Mouse (Mus musculus) adrenal gland, adult 8-10 months (tissue): ENCODE measurements at regions not wholly inside any gene's neighbourhood (a gene's known extent, or its start where the extent isn't known, plus 50 kb on each side); places are given as distances from the start of the nearest gene placed in this dataset.

Experiments used
- DNase-seq: peaks from one replicate; pipeline ENCODE4 v3.0.0; 2022

DNA sequence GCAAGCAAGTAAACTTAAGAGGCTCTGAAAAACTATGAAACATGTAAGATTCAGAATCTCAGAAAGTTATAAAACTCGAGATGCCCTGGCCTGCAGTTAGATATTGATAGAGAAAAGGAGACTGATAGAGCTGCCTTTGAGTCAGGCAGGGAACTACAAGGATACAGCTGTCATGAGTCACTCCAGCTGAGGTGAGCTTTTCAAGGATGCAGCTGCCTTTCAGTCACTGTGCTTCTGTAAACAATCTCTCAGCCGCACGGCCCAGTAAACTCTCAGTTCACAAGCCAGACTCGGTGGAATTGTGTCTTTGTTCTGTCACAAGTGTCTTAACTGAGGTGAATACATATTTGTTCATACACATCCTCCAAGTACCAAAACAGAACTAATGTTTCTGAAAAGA, 334.9 kb upstream of the Rsrc1 start:
- peak; percentile 31 for DNase-seq

DNA sequence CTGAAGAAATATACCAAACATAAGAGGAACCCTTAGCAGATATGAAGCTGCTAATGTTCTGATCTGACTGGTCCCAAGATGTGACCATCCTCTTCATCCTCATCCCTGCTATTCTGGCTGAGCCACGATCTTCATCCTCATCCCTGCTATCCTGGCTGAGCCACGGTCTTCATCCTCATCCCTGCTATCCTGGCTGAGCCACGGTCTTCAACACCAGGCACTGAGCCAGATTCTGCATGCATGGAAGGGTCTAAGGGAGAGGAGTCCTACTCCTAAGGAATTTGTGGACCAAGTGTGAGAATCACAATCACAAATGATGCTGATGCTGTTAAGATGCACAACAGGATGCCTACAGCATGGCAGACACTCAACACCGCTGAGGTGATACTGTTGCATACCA, 331.9 kb upstream of the Rsrc1 start:
- no peak for DNase-seq

DNA sequence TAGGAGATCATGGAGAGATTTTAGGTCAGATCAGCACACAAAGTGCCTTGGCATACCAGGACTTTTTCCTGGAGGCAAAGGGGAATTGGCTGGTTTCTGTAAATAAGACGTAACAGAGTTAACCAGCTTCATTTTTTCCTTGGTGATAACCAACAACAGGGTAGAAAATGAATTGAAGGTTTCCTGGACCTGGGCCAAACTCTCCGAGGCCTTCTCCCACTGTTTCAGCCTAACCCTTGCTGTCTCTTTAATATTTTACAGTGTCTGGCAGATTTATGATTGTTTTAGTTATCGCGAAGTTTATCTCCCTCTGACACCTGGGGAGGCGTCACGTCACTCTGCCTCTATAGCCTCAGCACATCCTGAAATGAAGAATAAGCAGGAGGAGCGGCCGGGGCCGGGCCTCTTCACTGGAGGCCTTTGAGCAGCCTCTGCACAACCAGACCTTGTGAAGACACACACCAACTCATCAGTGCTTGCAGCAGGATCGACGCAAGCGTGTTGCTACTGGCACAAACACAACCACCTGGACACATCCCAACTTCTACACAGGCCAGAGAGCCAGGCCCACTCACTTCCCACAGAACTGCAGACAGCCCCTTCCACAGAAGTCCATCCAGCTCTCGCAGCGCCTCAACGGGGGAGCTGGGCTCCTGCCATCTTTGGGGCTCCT, 331.0 kb upstream of the Rsrc1 start:
- DNase-seq = no peak

DNA sequence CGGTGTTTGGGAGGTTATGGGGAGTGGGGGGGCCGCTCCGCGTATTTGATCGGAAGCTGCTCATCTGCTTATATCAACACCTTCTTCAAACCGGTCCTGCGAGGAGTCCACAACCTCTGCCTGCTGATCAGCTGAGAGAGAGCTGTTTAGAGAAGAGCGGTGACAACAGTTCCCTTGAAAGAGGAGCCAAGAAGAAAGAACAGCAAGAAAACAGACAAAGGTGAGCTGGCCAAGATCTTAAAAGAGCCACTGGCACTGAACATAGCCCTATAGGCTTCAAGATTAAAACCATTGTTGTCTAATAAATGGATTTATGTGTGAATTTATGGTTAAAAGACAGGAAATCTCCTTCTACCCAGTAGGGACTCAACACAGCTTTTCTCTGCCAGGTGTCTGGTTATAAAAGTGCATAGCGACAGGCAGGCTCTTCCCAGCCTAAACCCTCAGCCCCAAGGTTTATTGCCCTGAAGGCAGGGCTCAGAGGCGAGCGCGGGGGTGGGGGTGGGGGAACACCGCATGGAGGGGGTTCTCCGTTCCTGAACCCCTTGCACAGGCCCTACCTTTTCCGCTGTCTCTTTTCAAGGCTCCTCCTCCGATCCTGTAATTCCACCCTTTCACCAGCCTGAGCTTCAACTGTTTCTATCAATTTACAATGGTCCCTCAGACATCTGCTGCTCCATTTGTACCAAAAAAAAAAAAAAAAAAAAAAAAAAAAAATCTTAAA, 330.3 kb upstream of the Rsrc1 start:
- DNase-seq = no peak

DNA sequence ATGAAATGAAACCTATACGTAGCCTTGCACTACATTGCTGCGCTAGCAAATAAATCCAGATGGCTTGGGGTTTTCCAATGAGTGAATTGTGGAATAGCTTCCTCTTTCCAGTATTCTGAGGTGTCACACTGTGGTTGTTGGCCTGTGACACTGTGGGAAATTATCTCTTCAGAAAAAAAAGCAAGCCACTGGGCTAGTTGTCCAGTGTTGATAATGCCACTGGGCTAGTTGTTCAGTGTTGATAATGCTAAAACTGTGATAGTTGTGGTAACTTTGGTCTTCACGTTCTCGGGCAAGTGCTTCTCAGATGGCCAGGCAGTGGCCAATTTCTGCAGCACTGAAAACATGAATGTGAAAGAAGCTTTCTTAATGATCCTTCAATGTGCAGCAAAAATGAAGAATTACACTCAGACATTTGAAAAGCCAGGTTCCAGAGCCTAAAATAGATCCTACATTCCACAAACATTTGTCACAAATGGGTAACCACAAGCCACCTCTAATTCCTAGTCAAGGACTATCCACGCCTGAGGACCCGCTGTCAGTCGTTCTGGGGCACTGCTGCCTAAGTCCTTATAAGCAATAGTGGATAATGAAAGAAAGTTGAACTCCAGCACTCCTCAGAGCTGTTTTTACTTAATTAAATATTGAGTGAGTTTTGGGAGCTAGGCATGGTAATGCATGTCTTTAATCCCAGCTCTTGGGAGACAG, 328.9 kb upstream of the Rsrc1 start:
- no peak for DNase-seq

DNA sequence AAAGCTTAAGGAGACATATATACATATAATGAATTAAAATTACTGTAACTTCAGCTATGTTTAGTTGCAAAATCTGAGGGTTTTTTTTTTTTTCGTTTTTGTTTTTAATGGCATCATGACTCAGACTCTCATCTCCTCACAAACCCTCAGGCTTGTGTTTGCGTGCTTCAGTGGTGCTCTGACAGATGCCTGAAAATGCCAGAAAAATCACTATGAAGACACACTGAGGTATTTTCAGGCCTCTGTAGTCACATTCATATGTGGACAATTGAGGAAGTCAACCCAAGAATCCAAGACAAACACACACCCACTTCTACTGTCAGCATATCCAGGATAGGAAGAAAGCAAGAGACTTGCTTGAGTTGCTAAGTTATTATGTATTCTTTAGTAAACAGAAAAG, 327.2 kb upstream of the Rsrc1 start:
- no peak for DNase-seq

DNA sequence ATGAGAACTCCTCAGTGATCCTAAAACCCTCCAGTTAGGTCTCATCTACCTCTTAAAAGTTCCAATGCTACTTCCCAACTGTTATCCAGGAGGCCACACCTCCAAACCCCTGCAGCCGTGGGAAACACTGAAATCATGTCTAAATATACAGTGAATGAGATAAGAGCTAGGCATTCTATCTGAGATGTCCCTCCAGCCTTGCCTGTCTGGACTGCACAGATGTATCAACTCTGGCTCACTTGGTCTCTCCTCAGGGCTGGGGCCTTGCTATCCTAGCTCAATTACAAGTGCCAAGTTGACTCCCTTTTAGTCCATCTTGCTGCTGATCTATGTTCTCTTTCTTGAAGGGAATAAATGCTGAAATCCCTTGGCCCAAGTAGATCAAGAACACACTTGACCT, 326.3 kb upstream of the Rsrc1 start:
- DNase-seq = no peak

DNA sequence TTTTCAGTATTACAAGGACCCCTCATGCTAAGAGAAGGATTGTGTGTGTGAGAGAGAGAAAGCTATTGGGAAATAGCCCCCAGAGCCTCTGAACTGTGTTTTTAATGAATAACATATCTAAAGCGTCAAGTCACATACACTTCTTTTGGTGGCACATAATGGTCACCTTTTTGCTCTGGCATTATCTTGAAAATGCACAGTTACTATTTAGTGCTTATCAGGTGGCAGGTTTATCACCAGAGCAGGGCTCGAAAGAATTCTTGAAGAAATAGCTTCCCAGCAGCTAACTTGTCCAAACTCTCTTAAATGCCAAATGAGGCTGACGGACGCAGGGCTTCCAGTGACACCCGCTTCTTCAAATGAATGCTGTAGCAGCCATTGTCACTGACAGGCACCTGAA, 324.7 kb upstream of the Rsrc1 start:
- DNase-seq = no peak

DNA sequence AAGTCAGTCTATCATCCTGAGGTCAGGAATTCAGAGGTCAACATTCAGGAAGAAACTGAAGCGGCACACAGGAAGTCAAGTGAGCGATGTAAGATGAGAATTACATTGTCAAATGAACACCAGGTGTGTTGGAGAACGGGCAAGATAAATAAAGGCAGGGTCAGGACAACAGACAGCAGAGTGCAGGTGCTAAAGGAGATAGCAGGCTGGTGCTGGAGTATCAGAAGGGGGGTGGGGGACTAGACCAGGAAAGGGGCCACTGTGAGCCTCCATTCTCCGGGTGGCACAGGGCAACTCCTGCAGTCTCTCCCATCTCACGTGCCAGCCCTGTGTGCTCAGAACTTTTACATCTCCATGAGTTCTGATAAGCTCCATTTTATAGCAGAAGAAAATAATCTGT, 320.6 kb upstream of the Rsrc1 start:
- DNase-seq = no peak

DNA sequence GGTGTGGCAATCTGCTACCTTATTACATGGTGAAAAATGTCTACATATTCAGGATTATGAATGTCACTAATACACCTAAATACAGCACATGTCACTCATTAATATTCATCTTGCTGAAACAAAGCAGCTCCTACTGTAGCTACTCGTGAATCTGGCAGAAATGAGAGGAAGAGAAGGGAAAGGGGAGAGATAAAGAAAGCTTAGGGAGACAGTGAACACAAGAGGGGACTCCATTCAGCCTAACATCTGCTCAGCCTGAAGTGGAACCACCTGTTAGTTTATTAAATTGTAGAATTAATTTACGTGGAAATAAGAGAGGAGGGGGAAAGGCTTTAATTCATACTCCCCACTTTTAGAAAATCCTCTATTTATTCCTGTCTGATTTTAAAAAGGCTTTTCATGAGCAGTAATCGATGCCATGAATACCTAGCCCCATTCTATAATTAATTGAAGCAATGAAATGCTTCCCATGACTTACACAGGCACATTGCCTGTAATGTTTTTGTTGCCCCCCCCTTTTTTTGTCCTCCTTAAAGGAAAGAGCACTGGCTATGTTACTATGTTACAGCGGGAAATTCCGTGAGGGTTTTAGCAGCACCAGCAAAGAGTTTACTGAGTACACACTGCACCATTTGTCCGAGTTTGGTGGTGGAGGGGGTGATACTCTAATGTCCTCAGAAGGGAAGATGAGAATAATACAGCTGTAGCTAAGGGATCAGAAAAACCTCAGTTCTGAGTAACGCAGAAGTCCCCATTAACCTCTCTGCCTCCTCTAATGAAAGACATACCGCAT, 319.2 kb upstream of the Rsrc1 start:
- DNase-seq = no peak

DNA sequence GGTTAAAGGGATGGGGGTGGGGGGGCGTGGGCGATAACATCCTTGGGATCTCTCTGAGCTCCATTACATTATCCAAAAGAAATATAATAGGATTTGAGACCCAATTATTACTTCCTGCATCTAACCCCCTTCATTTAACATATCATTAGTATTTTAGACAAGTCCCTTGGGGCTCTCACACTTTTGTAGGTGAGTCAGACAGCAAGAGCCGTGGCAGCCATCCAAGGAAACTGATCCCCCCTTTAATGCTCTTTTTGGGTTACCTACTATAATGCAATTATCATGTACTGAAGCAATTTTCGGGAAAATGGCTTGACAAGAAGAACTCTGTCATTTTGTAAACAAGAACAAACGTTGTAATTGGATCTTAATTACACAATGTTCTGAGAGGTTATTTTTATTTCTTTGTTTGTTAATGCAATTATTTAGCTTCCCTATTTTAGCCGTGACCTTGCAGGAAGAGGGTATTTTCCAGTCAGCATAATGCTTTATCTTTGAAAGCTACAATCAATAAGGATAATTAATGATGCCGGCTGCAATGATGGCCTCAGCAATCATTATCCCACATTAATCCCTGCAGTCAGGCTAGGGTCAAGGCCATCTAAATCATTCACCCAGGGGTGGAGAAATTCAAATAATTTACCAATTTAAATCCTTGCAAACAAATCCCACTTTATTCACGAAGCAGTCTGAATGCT, 297.5 kb upstream of the Rsrc1 start:
- no peak for DNase-seq

DNA sequence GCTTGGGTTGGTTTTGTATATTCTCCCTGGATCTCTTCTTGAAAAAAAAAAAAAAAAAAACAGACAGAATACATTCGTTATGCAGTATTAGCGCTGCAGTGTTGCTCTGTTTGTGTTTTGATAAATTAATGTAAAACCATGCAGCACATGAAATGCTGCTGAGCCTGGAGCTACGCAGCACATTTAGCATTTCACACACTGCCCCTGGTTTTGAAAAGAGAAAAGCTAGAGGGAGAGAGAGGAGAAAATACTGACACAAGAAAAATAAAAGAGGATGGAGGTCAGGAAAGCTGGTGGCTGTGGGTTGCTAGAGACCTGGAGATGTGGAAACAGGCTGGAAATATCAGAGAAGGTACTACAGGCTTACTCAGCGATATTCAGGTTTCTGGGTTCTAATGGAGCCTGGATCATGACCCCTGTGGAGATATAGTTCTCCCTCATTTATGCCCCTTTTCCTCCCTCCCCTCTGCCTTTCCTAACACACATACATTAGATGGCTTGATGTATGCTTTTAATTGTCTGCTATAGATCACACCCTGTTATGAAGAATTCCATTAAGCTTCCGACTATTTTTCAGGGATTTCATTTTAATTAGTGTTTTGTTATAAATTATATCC, 296.8 kb upstream of the Rsrc1 start:
- DNase-seq = no peak

DNA sequence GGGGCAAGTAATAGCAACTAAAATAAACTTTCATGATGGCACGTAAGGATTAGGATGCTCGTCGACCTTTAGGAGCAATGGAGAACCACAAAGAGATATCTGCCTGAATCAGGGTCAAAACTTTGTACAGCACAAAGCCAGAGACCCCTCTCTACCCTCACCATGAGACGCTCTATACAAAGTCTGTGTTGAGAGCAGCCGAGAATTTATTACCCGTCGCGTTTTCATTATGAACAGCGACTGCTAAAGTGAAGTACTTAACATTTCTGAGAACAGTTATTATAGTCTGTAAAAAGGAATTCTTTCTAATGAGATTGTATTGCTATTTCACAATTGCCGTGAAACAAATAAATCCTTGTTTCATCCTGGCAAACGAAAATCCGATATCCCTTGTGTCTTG, 296.1 kb upstream of the Rsrc1 start:
- DNase-seq = no peak

DNA sequence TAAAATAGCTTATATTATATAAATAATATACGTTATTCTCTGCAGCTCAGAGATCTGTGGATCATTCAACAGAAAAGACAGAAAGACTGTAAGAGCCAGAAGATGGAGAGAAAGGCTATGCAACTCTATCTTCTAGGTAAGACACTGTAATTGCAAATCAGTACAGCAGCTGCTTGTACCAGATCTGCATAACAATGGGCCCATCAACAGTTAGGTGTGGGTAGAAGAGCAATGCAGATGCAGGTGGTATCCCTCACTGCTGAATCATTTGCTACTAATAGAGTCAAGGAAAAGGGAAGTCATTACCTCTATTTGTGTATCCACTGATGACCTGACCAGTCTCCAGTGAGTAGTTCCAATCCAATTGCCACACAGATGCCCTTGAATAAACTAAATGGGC, 294.1 kb upstream of the Rsrc1 start:
- DNase-seq = no peak

DNA sequence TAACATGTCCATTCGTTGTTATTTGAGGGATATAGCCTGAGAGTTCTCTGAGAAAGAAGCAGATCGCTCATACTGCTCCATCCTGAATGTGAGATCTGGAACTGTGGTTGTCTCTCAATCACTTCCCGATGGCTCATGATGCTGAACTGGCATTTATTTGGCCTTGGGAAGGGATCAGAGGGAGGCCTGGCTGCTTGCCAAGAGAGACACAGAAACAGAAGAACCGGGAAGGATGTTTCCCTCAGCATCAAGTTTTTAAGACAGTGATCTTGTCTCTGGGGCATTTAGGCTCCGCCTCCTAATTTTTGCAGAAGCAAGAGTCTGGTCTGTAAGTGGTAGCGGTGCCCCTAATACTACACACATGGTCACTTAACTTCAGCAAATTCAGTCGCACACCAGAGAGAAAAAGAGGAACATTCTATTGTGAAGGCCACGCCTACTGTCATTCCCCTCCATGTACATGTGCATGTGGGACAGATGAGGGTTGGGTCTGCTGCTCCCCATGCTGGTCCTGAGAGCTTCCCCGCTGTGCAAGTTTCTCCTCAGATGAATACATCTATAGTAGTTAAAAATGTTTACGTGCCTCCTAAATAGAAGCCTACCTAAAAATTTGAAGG, 290.2 kb upstream of the Rsrc1 start:
- peak; percentile 7 for DNase-seq

DNA sequence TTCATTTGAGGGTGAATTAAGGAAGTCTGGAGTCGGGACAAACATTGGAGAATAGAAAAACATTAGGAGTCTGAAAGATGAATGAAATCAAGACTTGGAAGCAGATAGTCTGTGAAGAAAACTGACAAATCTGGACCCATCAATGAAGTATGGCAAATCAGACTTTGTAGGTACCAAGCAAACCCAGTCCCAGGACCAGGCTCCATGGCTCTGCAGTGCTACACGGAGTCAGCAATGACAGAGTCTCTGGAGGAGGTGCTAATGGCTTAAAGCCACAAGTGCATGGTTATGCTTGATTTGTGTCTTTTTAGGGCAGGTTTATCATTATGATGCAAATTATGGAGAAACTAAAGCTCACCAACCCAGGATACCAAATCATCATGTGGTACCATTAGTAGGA, 286.1 kb upstream of the Rsrc1 start:
- no peak for DNase-seq

DNA sequence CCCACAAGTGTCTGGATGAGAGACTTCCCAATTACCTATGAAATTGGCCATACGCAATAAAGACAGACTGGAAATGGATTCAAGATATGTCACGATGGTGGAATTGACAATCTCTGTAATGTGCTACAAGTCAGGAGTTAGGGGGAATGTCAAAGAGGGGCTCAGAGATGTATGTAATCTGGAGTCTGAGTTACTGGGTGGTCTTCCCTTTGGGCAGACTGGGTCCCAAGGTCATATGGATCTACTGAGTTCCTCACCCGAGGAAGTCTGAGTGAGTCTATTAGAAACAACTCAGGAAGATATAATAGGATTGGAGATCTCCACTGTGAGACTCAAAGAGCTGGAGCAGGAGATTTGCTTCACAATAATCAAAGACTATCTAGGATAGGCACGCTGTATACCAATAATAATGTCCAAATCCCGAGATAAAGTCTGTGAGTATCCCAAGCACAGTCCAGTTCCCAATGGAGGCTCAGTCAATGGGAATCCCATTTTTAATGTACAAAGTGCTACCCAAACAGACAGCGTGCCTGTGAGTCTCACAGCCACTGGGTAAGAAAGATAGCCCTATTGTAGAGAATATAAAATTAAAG, 285.4 kb upstream of the Rsrc1 start:
- no peak for DNase-seq

DNA sequence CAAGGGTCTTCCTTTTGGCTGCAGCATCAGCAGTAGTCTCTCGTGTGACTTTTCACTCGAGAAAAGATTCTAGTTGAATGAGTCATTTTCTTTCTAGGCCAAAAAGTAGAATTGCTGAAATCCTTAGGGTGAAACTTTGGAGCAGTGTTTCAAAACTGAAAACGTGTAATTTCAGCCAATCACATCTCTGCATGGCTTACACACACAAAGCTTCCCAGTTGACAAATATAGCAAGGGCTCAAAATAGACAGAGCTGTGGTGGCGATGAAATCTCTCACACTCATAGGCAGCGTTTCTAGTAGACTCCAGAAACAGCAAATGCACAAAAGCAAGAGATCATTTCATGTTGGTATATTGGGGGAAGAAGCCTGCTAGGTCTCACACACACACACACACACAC, 283.1 kb upstream of the Rsrc1 start:
- no peak for DNase-seq

DNA sequence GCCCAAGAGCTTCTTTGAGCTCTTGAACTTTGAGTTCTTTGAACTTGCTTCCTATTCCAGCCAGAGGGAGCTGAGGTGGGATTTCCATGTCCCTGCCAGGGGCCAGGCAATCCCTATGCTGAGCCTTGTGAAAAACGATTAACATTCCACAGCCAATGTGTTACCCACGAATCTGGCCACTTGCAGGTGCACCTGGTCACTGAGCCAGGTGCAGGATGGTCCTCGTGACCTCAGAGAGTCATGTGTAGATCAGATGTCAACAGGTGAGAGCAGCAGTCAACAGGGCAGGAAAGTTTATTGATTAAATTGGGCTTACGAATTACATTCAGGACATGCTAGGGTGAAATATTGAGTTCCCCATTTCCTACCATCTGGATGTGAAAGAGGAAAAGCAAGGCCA, 275.4 kb upstream of the Rsrc1 start:
- DNase-seq = no peak

DNA sequence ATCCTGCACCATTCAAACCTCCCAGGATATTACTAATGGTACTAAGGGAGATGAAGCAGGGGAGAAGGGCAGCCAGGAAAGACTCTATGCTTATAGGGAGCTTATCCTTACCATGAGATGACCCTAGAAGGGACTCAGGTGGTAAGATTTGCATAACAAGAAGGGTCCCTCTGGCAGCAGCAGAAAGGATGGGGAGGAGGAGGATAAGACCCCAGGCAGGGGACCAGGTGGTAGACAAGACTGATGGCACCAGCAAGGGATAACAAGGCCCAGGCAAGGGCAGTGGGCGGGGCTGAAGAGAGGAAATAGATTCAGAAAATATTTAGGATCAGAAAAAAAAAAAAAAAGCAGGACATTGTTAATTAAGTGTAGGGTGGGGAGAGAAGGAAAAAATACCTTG, 245.7 kb upstream of the Rsrc1 start:
- no peak for DNase-seq
